Mouse (Mus musculus): ENCODE results near the gene Rnasel.
"Not testable (repeated sequence)": the region's sequence is repeated elsewhere in the genome, so short reads cannot be mapped to it uniquely, and the experiment has no call there.

Gene Rnasel

GRCm38 (mm10) chr1:153767281-153767680 is 18.1 kb downstream of the Rnasel start:
- intact Hi-C loops (cut with DNase I), result no loop called here

- intact Hi-C loops (cut with DNase I), result no loop called here
Observed at GRCm38 (mm10) chr1:153768465-153768864, 19.2 kb downstream of the Rnasel start.

GRCm38 (mm10) chr1:153769571-153769970 is 20.3 kb downstream of the Rnasel start:
- intact Hi-C loops (cut with DNase I), result not testable (repeated sequence)

GRCm38 (mm10) chr1:153769998-153770775 is 21.0 kb downstream of the Rnasel start:
- intact Hi-C loops (cut with DNase I), result no loop called here

GRCm38 (mm10) chr1:153770776-153771167 is 21.5 kb downstream of the Rnasel start:
- intact Hi-C loops (cut with DNase I), result no loop called here

- intact Hi-C loops (cut with DNase I), result no loop called here
Observed at GRCm38 (mm10) chr1:153775174-153775573, 25.9 kb downstream of the Rnasel start.

- intact Hi-C loops (cut with DNase I), result no loop called here
Observed at GRCm38 (mm10) chr1:153776257-153776656, 27.0 kb downstream of the Rnasel start.

GRCm38 (mm10) chr1:153778205-153778604 is 29.0 kb downstream of the Rnasel start:
- intact Hi-C loops (cut with DNase I), result no loop called here

GRCm38 (mm10) chr1:153783339-153783738 is 34.1 kb downstream of the Rnasel start:
- intact Hi-C loops (cut with DNase I), result no loop called here

- intact Hi-C loops (cut with DNase I), result no loop called here
Observed at GRCm38 (mm10) chr1:153785608-153786007, 36.4 kb downstream of the Rnasel start.

- intact Hi-C loops (cut with DNase I), result no loop called here
Observed at GRCm38 (mm10) chr1:153790708-153791107, 41.5 kb downstream of the Rnasel start.

- intact Hi-C loops (cut with DNase I), result no loop called here
Observed at GRCm38 (mm10) chr1:153794241-153794640, 45.0 kb downstream of the Rnasel start.

GRCm38 (mm10) chr1:153802691-153803090 is 53.5 kb downstream of the Rnasel start:
- intact Hi-C loops (cut with DNase I), result no loop called here

- intact Hi-C loops (cut with DNase I), result no loop called here
Observed at GRCm38 (mm10) chr1:153803530-153803929, 54.3 kb downstream of the Rnasel start.

- intact Hi-C loops (cut with DNase I), result loop anchor here (5.0 kb wide), 1 partner anchor 60 kb away; the partner anchor contains the start of gene Rnasel
Observed at GRCm38 (mm10) chr1:153807390-153807993, 58.3 kb downstream of the Rnasel start.

Measured in adrenal gland (tissue).